9 mouse cellular contexts compared by ENCODE assay signal in the genomic region with DNA sequence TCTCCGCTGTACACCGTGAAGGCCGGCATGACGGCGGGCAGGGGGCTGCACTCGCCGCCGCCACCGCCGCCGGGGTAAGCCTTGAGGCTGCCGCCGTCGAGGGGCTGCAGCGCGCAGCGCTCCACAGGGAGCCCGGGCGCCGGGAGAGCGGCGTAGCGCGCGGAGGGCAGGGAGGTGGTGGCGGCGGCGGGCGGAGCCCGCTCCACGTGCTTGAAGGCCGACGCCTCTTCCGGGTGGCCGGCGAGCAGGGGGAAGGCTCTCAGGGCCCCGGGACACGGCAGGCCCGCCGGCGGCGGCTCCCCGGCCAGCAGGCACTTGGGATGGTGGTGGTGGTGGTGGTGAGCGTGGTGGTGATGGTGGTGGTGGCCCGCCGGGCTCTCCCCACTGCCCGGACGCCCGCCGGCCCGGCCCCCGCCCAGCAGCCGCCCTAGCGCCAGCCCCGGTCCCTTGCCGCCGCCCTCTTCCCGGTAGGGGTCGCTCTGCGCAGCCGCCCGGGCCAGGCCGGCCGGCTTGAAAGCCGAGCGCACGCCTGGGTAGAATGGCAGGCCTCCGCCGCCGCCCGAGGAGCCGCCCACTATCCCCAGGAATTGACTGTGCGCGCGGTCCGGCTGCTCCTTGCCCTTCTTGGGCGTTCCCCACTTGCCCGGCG. TPM values are rescaled to one million over a fixed set of nuclear protein-coding genes. Genes with fewer than 3 reads are reported as not detected.
DNase-seq lines count a peak whose midpoint lies in the region; ATAC-seq lines count a peak whose summit lies in the region.
"Had no signal": no experiment of that assay in that cellular context is flagged by ENCODE, and none has a peak within 500 bp of the region (broad histone marks: within the 10 kb centered on the region; RNA-seq: fewer than 3 reads in every experiment).

No protein-coding gene starts in this region.

- peak overlapping the region; percentile 63 for H3K4me2 ChIP-seq in embryonic facial prominence, embryonic 14.5 days (ENCODE audit: low read depth, low read length)
- H3K4me2 ChIP-seq in intestine, embryonic 15.5 days (replicated peaks), result peak overlapping the region; percentile 72

- peaks cover 100% of the 10 kb centered on the region for H3K27me3 ChIP-seq in embryonic facial prominence, embryonic 14.5 days (replicated peaks; ENCODE audit: control insufficient read depth, insufficient read depth, low read length)
- H3K27me3 ChIP-seq in intestine, embryonic 15.5 days (replicated peaks), result peaks cover 83% of the 10 kb centered on the region
- peaks cover 100% of the 10 kb centered on the region for H3K27me3 ChIP-seq in midbrain, embryonic 10.5 days (ENCODE audit: low read depth, poor library complexity, severe bottlenecking)
- H3K27me3 ChIP-seq: CH12.LX had no signal

- WGBS in embryonic facial prominence, embryonic 14.5 days, result 0% methylated on average over 9 of the region's 79 CpGs
- 1% methylated on average over 46 of the region's 79 CpGs for WGBS in intestine, embryonic 15.5 days
- WGBS in midbrain, embryonic 10.5 days, result under 1% methylated on average over 62 of the region's 79 CpGs

- H3K9ac ChIP-seq in embryonic facial prominence, embryonic 14.5 days (ENCODE audit: low read depth, low read length), result no peak overlapping the region
- no peak overlapping the region for H3K9ac ChIP-seq in intestine, embryonic 15.5 days

- peak; percentile 39 for DNase-seq in gastrocnemius, postnatal 10 days
- no peak for DNase-seq in gastrocnemius, postnatal 36 days
- peak; percentile 39 for DNase-seq in CD4-positive, CD25-positive, alpha-beta regulatory T cell, adult 2 months (ENCODE audit: low read depth, low spot score)
- DNase-seq in embryonic facial prominence, embryonic 14.5 days (ENCODE audit: low spot score), result no peak
- peak; percentile 83 for DNase-seq in midbrain, embryonic 10.5 days (ENCODE audit: low spot score)
- DNase-seq in yolk sac, embryonic 10.5 days (ENCODE audit: low spot score), result peak; percentile 54
- DNase-seq in right cerebral cortex, postnatal 36 days (ENCODE audit: low spot score in 2 of 2), result no peak

- intact Hi-C loops in gastrocnemius, postnatal 36 days (cut with DNase I), result no loop called here

- no peaks in the 10 kb centered on the region for H3K9me3 ChIP-seq in embryonic facial prominence, embryonic 14.5 days (ENCODE audit: control insufficient read depth, low read length)
- no peaks in the 10 kb centered on the region for H3K9me3 ChIP-seq in intestine, embryonic 15.5 days
- H3K9me3 ChIP-seq in midbrain, embryonic 10.5 days (replicated peaks), result no peaks in the 10 kb centered on the region

- H3K4me3 ChIP-seq in embryonic facial prominence, embryonic 14.5 days (ENCODE audit: low read depth, low read length), result peak overlapping the region; percentile 42
- peak overlapping the region; percentile 45 for H3K4me3 ChIP-seq in intestine, embryonic 15.5 days (replicated peaks)
- H3K4me3 ChIP-seq in midbrain, embryonic 10.5 days, result peak overlapping the region; percentile 57

- H3K4me1 ChIP-seq in embryonic facial prominence, embryonic 14.5 days (ENCODE audit: control insufficient read depth, insufficient read depth, low read length), result no peaks in the 10 kb centered on the region; the same call in 1 of the 2 replicates
- peaks cover 15% of the 10 kb centered on the region for H3K4me1 ChIP-seq in intestine, embryonic 15.5 days (replicated peaks)
- H3K4me1 ChIP-seq in midbrain, embryonic 10.5 days, result peaks cover 21% of the 10 kb centered on the region

- H3K27ac ChIP-seq in embryonic facial prominence, embryonic 14.5 days (replicated peaks; ENCODE audit: low read depth, low read length), result no peak overlapping the region
- no peak overlapping the region for H3K27ac ChIP-seq in intestine, embryonic 15.5 days
- peak overlapping the region; percentile 57; the same call in 1 of the 2 replicates for H3K27ac ChIP-seq in midbrain, embryonic 10.5 days (replicated peaks)

- peak; percentile 83 for ATAC-seq in embryonic facial prominence, embryonic 14.5 days (ENCODE audit: low read depth)
- ATAC-seq in intestine, embryonic 15.5 days, result peak; percentile 92

- no peaks in the 10 kb centered on the region for H3K36me3 ChIP-seq in embryonic facial prominence, embryonic 14.5 days (ENCODE audit: control insufficient read depth, insufficient read depth, low read length)
- no peaks in the 10 kb centered on the region for H3K36me3 ChIP-seq in intestine, embryonic 15.5 days
- H3K36me3 ChIP-seq in midbrain, embryonic 10.5 days, result no peaks in the 10 kb centered on the region

RNA-seq across cellular contexts. Expression of gene Prdm13, which starts 6.7 kb away (rescaled TPM):
- not detected for total RNA-seq in gastrocnemius, postnatal 10 days (2021)
- not detected for total RNA-seq in gastrocnemius, postnatal 36 days (2021)
- not detected in 2 replicates for polyA plus RNA-seq in embryonic facial prominence, embryonic 14.5 days (2014; fragmentation: Nextera tagmentation; extraction: Ambion mirVana)
- not detected in 2 replicates for polyA plus RNA-seq in intestine, embryonic 15.5 days (2015; fragmentation: Nextera tagmentation; extraction: Ambion mirVana)
- polyA plus RNA-seq in midbrain, embryonic 10.5 days (2016; fragmentation: Nextera tagmentation; extraction: Ambion mirVana), result 0.06 and 0.15 TPM in 2 replicates
- total RNA-seq: CH12.LX had no signal

RNA-seq across cellular contexts. Expression of gene Ccnc, which starts 48.4 kb away (rescaled TPM):
- total RNA-seq in gastrocnemius, postnatal 10 days (2021), result 10 to 100 TPM; 11.3 to 12.1 TPM
- total RNA-seq in gastrocnemius, postnatal 36 days (2021), result 10 to 100 TPM; 10.3 to 10.5 TPM
- polyA plus RNA-seq in embryonic facial prominence, embryonic 14.5 days (2014; fragmentation: Nextera tagmentation; extraction: Ambion mirVana), result 42.1 and 42.7 TPM in 2 replicates
- polyA plus RNA-seq in intestine, embryonic 15.5 days (2015; fragmentation: Nextera tagmentation; extraction: Ambion mirVana), result 36.8 and 37.4 TPM in 2 replicates
- polyA plus RNA-seq in midbrain, embryonic 10.5 days (2016; fragmentation: Nextera tagmentation; extraction: Ambion mirVana), result 67.5 and 67.9 TPM in 2 replicates

Comparison
In these comparisons a context has a peak if more than half of its experiments do, and no peak if none do; other contexts are left out.
1. DNase-seq: peak in gastrocnemius, postnatal 10 days (single experiment), CD4-positive, CD25-positive, alpha-beta regulatory T cell, adult 2 months (single experiment), midbrain, embryonic 10.5 days (single experiment) and yolk sac, embryonic 10.5 days (single experiment); none in gastrocnemius, postnatal 36 days (0 of 2), embryonic facial prominence, embryonic 14.5 days (single experiment) and right cerebral cortex, postnatal 36 days (0 of 2).
2. Peak in every context shown above with its lines, with median percentiles within 50 percentile points of each other: H3K4me3 ChIP-seq.